Mouse (Mus musculus) neutrophil, adult 5-6 weeks (primary cell): ENCODE results near the gene Tdrd5. TPM values are rescaled to one million over a fixed set of nuclear protein-coding genes. Genes with fewer than 3 reads are reported as not detected.

ENCODE experiments used
- ATAC-seq: fragments of 151-379, 151-347 bp; 2 replicates; pipeline ENCODE4 v1.8.0; 2017; ENCODE audit warnings: mild to moderate bottlenecking, moderate TSS enrichment; ENCODE audit not compliant: insufficient number of reproducible peaks, poor library complexity, low FRiP score, severe bottlenecking; ENCODE audit errors: extremely low read depth
- total RNA-seq: library from RNA; stranded (forward); fragments of 200-1000 nt; gene quantifications from 2 replicates; pipeline ENCODE4 v1.2.3, GENCODE M21; 2017

The Tdrd5 gene
- total RNA-seq, 1 experiment from 2014 or later: 0.23 TPM

DNA sequence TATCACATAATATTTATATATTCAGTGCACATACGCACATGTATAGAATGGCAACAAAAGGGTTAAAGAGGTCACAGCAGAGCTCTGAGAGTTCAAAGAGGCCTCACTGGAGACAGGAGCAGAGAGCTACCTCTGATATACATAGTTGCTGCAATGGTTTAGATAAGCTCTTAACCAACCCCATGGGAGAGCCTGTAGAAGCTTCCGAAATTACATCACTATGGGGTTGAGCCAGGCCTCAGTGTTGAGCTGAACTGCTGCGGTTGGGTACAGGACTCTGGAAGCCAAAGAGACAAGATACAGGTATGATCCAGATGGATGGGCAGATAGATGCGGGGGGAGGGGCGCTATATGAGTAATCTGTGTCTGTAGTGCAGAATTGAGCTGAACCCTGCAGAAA, 90.5 kb downstream of the Tdrd5 start:
- ATAC-seq: no peak

DNA sequence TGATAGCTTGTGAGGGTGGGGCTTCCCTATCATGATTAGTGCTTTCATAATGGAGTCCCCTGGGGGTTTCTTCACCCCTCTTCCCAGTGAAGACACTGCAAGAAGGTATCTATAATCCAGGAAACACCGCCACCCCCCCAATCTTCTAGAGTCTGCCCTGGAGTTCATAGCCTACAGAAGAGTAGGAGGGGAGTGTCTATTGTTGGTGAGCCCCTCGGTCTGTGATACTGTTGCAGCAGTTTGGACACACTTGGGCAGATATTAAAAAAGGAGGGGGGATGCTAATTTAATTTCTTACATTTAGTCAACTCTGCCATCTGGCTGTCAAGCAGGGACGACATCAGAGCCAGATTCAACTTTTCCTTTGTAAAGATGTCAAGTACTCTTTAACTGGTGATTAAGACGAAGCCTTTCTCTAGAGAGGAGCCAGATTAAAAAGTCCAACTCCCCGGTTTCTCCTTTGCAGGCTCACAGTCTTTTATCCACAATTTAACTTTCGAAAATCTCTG, 91.6 kb downstream of the Tdrd5 start:
- no peak for ATAC-seq

Other genes starting within 250 kb of the Tdrd5 start
- gene Fam163a, start 98.6 kb downstream of the Tdrd5 start, total RNA-seq: not detected in 2 replicates
- 0.23 TPM in 1 of 2 replicates, not detected in the other for gene Nphs2, start 7.1 kb upstream of the Tdrd5 start, total RNA-seq
- gene Gm2000, start 62.4 kb upstream of the Tdrd5 start, total RNA-seq: 984 and 1,239 TPM in 2 replicates
- gene Axdnd1, start 117.5 kb upstream of the Tdrd5 start, total RNA-seq: 1.2 and 1.7 TPM in 2 replicates
- gene Soat1, start 170.7 kb upstream of the Tdrd5 start, total RNA-seq: 80.2 and 105 TPM in 2 replicates
- gene Gm10031, start 220.3 kb upstream of the Tdrd5 start, total RNA-seq: 10.1 and 10.4 TPM in 2 replicates